Mouse (Mus musculus) C2C12 (cell line): ENCODE data around the gene Susd3.

Source experiments
- CEBPB ChIP-seq: IDR thresholded peaks from one replicate; pipeline ENCODE4 v1.6.1; 2011; ENCODE audit warnings: low read depth, mild to moderate bottlenecking, control low read depth, moderate library complexity
- CTCF ChIP-seq: IDR thresholded peaks from one replicate; pipeline ENCODE4 v1.5.1; 2011; ENCODE audit not compliant: control insufficient read depth, insufficient read depth, insufficient read length
- FOSL1 ChIP-seq: IDR thresholded peaks from one replicate; pipeline ENCODE4 v1.8.0; 2011; ENCODE audit warnings: mild to moderate bottlenecking, low read length; ENCODE audit not compliant: poor library complexity, insufficient read depth, severe bottlenecking
- MAX ChIP-seq: IDR thresholded peaks from one replicate; pipeline ENCODE4 v1.6.1; 2011; ENCODE audit warnings: mild to moderate bottlenecking, control low read depth
- MYOD1 ChIP-seq: IDR thresholded peaks from one replicate; pipeline ENCODE4 v1.6.1; 2011; ENCODE audit warnings: low read depth; ENCODE audit not compliant: control insufficient read depth, insufficient read length
- MYOG ChIP-seq: IDR thresholded peaks from one replicate; pipeline ENCODE4 v1.6.1; 2011; ENCODE audit not compliant: control insufficient read depth, insufficient read length; ENCODE audit errors: extremely low read depth
- USF1 ChIP-seq: IDR thresholded peaks from one replicate; pipeline ENCODE4 v1.6.1; 2011; ENCODE audit warnings: low read depth, mild to moderate bottlenecking, control low read depth, moderate library complexity

DNA sequence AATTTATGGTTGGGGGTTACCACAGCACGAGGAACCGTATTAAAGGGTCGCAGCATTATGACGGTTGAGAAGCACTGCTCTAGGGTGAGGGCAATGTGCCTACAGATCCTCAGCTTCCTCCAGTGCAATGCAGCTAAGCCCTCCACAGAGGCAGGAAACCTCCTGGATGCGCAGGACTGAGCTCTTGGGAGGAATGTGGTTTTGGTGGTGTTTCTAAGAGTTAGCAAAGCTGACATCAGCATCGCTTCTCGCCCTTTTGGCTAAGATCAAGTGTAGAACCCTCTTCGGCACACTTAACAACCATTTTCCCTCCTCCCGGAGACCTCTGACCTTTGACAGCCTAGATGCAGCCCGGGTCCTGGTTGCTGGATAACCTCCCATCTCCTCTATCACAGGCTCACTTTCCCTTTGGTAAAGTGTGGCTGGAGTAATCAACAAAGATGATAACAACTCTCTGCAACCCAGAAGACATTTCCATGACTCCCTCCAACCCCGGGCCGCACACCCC, 1.2 kb downstream of the Susd3 start:
- TF ChIP-seq CTCF (no peak), MAX (no peak), MYOG (no peak), USF1 (no peak), CEBPB (no peak), MYOD1 (no peak), FOSL1 (no peak)
